Comparison of ENCODE assay signal across 28 mouse cellular contexts in the genomic region with DNA sequence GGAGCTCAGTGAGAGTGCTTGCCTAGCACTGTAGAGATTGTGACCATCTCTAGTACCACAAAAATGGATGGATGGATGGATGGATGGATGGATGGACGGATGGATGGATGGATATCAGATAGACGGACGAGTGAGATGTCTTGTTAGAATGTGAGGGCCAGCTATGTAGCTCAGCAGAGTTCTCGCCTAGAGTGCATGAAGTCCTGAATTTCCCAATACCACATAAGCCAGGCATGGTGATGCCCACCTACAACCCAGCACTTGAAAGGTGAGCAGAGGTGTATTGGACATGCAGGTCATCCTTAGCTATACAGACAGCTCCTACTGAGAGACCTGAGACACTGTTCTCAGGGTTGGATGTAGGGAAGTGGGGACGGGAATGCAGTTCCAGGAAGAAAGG. TPM values are rescaled to one million over a fixed set of nuclear protein-coding genes. Genes with fewer than 3 reads are reported as not detected.
"Had no signal": no experiment of that assay in that cellular context is flagged by ENCODE, and none has a peak within 500 bp of the region (broad histone marks: within the 10 kb centered on the region; RNA-seq: fewer than 3 reads in every experiment).

No protein-coding gene starts in this region.

- DNase-seq: cerebellum, adult 18-20 months; cerebellum, adult 2 months; cerebellum, adult 8-10 months; cerebellum, adult 9-10 months; cerebellum, adult 9-11 months; cerebellum, postnatal 10 days; cerebellum, postnatal 14 days; cerebellum, postnatal 25 days; cerebellum, postnatal 36 days; embryo, embryonic 11 days; forebrain, postnatal 0 days; gastrocnemius, adult 2 months; gastrocnemius, postnatal 10 days; gastrocnemius, postnatal 14 days; gastrocnemius, postnatal 25 days; gastrocnemius, postnatal 36 days; heart, adult 18-20 months had no signal

- H3K9ac ChIP-seq: embryonic facial prominence, embryonic 12.5 days; embryonic facial prominence, embryonic 13.5 days; embryonic facial prominence, embryonic 15.5 days; forebrain, embryonic 12.5 days; forebrain, embryonic 13.5 days; forebrain, embryonic 15.5 days; forebrain, postnatal 0 days had no signal

- H3K4me2 ChIP-seq: embryonic facial prominence, embryonic 12.5 days; embryonic facial prominence, embryonic 13.5 days; embryonic facial prominence, embryonic 15.5 days; forebrain, embryonic 12.5 days; forebrain, embryonic 13.5 days; forebrain, embryonic 15.5 days had no signal

- H3K27me3 ChIP-seq: embryonic facial prominence, embryonic 12.5 days; embryonic facial prominence, embryonic 13.5 days; embryonic facial prominence, embryonic 15.5 days; forebrain, embryonic 12.5 days; forebrain, embryonic 13.5 days; forebrain, embryonic 15.5 days had no signal

- H3K36me3 ChIP-seq: embryonic facial prominence, embryonic 10.5 days; embryonic facial prominence, embryonic 12.5 days; embryonic facial prominence, embryonic 13.5 days; embryonic facial prominence, embryonic 15.5 days; forebrain, embryonic 10.5 days; forebrain, embryonic 12.5 days; forebrain, embryonic 15.5 days had no signal

- ATAC-seq: forebrain, embryonic 13.5 days; forebrain, embryonic 14.5 days; forebrain, embryonic 15.5 days; forebrain, embryonic 16.5 days; forebrain, postnatal 0 days had no signal

- H3K27ac ChIP-seq: embryonic facial prominence, embryonic 10.5 days; embryonic facial prominence, embryonic 12.5 days; embryonic facial prominence, embryonic 13.5 days; embryonic facial prominence, embryonic 15.5 days; forebrain, embryonic 10.5 days; forebrain, embryonic 12.5 days; forebrain, embryonic 13.5 days; forebrain, embryonic 15.5 days; gastrocnemius, adult 2 months had no signal

- H3K4me3 ChIP-seq: embryonic facial prominence, embryonic 10.5 days; embryonic facial prominence, embryonic 12.5 days; embryonic facial prominence, embryonic 13.5 days; embryonic facial prominence, embryonic 15.5 days; erythroblast, embryonic 14.5 days; forebrain, embryonic 10.5 days; forebrain, embryonic 12.5 days; forebrain, embryonic 13.5 days; forebrain, embryonic 15.5 days; gastrocnemius, adult 2 months had no signal

- H3K9me3 ChIP-seq: embryonic facial prominence, embryonic 10.5 days; embryonic facial prominence, embryonic 12.5 days; embryonic facial prominence, embryonic 13.5 days; embryonic facial prominence, embryonic 15.5 days; forebrain, embryonic 10.5 days; forebrain, embryonic 12.5 days; forebrain, embryonic 13.5 days; forebrain, embryonic 15.5 days had no signal

- H3K4me1 ChIP-seq: embryonic facial prominence, embryonic 12.5 days; embryonic facial prominence, embryonic 13.5 days; embryonic facial prominence, embryonic 15.5 days; forebrain, embryonic 12.5 days; forebrain, embryonic 13.5 days; forebrain, embryonic 15.5 days had no signal

RNA-seq across cellular contexts. Expression of a gene that starts 30.6 kb away (rescaled TPM):
- polyA plus RNA-seq: erythroblast, embryonic 14.5 days had no signal
